Comparison of ENCODE assay signal across 8 mouse cellular contexts in the genomic region with DNA sequence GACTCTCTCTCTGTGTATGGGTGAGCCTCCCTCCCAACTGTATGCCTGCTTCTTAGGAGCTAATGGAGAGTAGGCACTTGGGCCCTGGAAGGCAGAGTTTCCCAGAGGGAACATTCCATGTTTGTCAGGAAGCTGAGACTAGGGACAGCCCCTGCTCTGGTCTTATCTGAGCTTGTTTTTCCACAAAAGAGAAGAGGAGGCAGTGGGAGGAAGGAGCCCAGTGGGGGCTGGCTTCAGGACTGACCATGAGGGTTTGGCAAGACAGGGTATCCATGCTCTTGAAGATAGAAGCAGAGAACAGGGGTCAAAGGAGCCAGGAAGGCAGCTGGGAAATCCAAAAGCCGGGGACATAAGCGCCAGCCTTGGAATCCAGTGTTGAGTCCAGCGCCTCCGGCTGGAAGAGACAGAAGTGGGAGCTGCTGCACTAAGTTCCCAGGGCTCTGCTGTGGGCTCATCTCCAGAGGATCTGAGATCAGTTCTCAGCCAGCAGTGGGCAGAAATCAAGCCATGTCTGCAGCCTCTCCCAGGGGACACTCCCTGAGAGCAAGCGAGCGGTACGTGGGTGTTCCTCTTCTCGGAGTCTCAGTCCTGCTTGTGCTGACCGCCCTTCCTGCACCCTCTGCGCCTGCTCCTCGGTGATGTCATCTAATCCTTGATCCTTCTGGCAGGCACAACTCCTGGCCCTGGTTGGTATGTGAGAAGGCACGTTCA.
A peak's percentile ranks its signal among the peaks of the same experiment; 100 is the strongest.
DNase-seq lines count a peak whose midpoint lies in the region; ATAC-seq lines count a peak whose summit lies in the region.

No protein-coding gene starts in this region.

- H3K9ac ChIP-seq in liver, embryonic 15.5 days: no peak overlapping the region

- H3K9me3 ChIP-seq in heart, embryonic 10.5 days: no peaks in the 10 kb centered on the region
- H3K9me3 ChIP-seq in liver, embryonic 15.5 days (replicated peaks): no peaks in the 10 kb centered on the region

- peaks cover 59% of the 10 kb centered on the region for H3K4me1 ChIP-seq in heart, embryonic 10.5 days
- H3K4me1 ChIP-seq in liver, embryonic 15.5 days (replicated peaks): peaks cover 19% of the 10 kb centered on the region

- H3K36me3 ChIP-seq in heart, embryonic 10.5 days: peaks cover 6% of the 10 kb centered on the region; the same call in 1 of the 2 replicates
- no peaks in the 10 kb centered on the region for H3K36me3 ChIP-seq in liver, embryonic 15.5 days (replicated peaks)

- 41% methylated on average over 12 of the region's 12 CpGs for WGBS in heart, embryonic 10.5 days
- WGBS in liver, embryonic 15.5 days (ENCODE audit: insufficient replicate concordance): 63% methylated on average over 12 of the region's 12 CpGs

- H3K4me2 ChIP-seq in liver, embryonic 15.5 days: no peak overlapping the region

- H3K4me3 ChIP-seq in heart, embryonic 10.5 days: no peak overlapping the region
- no peak overlapping the region for H3K4me3 ChIP-seq in liver, embryonic 15.5 days (replicated peaks)

- peak; percentile 61 for DNase-seq in right cerebral cortex, adult 18-20 months
- DNase-seq in right cerebral cortex, postnatal 36 days (ENCODE audit: low spot score in 2 of 2): no peak
- DNase-seq in heart, embryonic 10.5 days (ENCODE audit: low spot score): no peak
- peak; percentile 41 to 70 for DNase-seq in urinary bladder, postnatal 36 days (ENCODE audit: low spot score in 2 of 2)
- no peak for DNase-seq in thymus, postnatal 0 days (ENCODE audit: low spot score)

- 0 out of 2 replicates have a peak, but pooled peaks have one; percentile 20 for ATAC-seq in liver, embryonic 15.5 days (ENCODE audit: insufficient read depth)
- ATAC-seq in megakaryocyte, adult 5-6 weeks (ENCODE audit: poor library complexity, severe bottlenecking): no peak
- ATAC-seq in activated CD4-positive, CD25-positive, alpha-beta regulatory T cell, adult 4 months: no peak

- peak overlapping the region; percentile 83 for H3K27ac ChIP-seq in heart, embryonic 10.5 days
- H3K27ac ChIP-seq in liver, embryonic 15.5 days (replicated peaks): no peak overlapping the region; the same call in 1 of the 2 replicates

- H3K27me3 ChIP-seq in heart, embryonic 10.5 days (ENCODE audit: insufficient read depth, poor library complexity, severe bottlenecking): no peaks in the 10 kb centered on the region
- H3K27me3 ChIP-seq in liver, embryonic 15.5 days: no peaks in the 10 kb centered on the region

Comparison
In these comparisons a context has a peak if more than half of its experiments do, and no peak if none do; other contexts are left out.
1. DNase-seq: peak in right cerebral cortex, adult 18-20 months (single experiment) and urinary bladder, postnatal 36 days (2 of 2); none in right cerebral cortex, postnatal 36 days (0 of 2), heart, embryonic 10.5 days (single experiment) and thymus, postnatal 0 days (single experiment).